Mouse (Mus musculus) limb, embryonic 14.5 days (tissue): ENCODE measurements around the gene Ptpn14. TPM values are rescaled to one million over a fixed set of nuclear protein-coding genes. Genes with fewer than 3 reads are reported as not detected.

ENCODE experiments used
- ATAC-seq: fragments of 200-750 bp; cut with Nextera tagmentation; 2 replicates; pipeline ENCODE4 v1.8.0; 2017; ENCODE audit warnings: low read depth, moderate number of reproducible peaks, moderate TSS enrichment; ENCODE audit not compliant: low FRiP score
- DNase-seq: peaks from one replicate; pipeline ENCODE4 v3.0.0-alpha.2; 2015; ENCODE audit warnings: low spot score
- H3K27ac ChIP-seq: fragments of 300-500 bp; sonication (generic); replicated peaks from 2 replicates; pipeline ENCODE4 v1.5.1; 2014; ENCODE audit warnings: low read depth, mild to moderate bottlenecking, low read length, moderate library complexity, mixed read lengths
- H3K27me3 ChIP-seq: fragments of 300-500 bp; sonication (generic); 2 replicates; pipeline ENCODE4 v1.6.1; 2014; ENCODE audit warnings: low read length, mixed read lengths; ENCODE audit not compliant: control insufficient read depth, insufficient read depth
- H3K36me3 ChIP-seq: fragments of 300-500 bp; sonication (generic); 2 replicates; pipeline ENCODE4 v1.6.1; 2014; ENCODE audit warnings: mild to moderate bottlenecking, low read length, moderate library complexity, mixed read lengths; ENCODE audit not compliant: control insufficient read depth, insufficient read depth
- H3K4me1 ChIP-seq: fragments of 300-500 bp; sonication (generic); 2 replicates; pipeline ENCODE4 v1.6.1; 2014; ENCODE audit warnings: antibody characterized with exemption, low read length, mixed read lengths; ENCODE audit not compliant: control insufficient read depth, insufficient read depth
- H3K4me2 ChIP-seq: fragments of 300-500 bp; sonication (generic); replicated peaks from 2 replicates; pipeline ENCODE4 v1.6.1; 2014; ENCODE audit warnings: low read depth, mild to moderate bottlenecking, low read length, moderate library complexity; ENCODE audit not compliant: severe bottlenecking
- H3K4me3 ChIP-seq: fragments of 300-500 bp; sonication (generic); replicated peaks from 2 replicates; pipeline ENCODE4 v1.5.1; 2014; ENCODE audit warnings: low read length
- H3K9ac ChIP-seq: fragments of 300-500 bp; sonication (generic); 2 replicates; pipeline ENCODE4 v1.6.1; 2014; ENCODE audit warnings: mild to moderate bottlenecking, low read depth, low read length, moderate library complexity; ENCODE audit not compliant: severe bottlenecking
- H3K9me3 ChIP-seq: fragments of 300-500 bp; sonication (generic); 2 replicates; pipeline ENCODE4 v1.6.1; 2016; ENCODE audit warnings: low read length; ENCODE audit not compliant: control insufficient read depth
- POLR2A ChIP-seq: fragments of 200-500 bp; IDR thresholded peaks from 2 replicates; pipeline ENCODE4 v1.8.0; 2012; ENCODE audit warnings: inconsistent platforms, mild to moderate bottlenecking, moderate library complexity, borderline replicate concordance; ENCODE audit not compliant: insufficient read depth, insufficient read length; ENCODE audit errors: extremely low read depth
- WGBS: fragments of 180-500 bp; shearing (Covaris S2); extraction: QIAGEN DNeasy Blood & Tissue Kit; methylation state at CpG from one replicate; pipeline ENCODE4 v1.1.7; 2014; 5-methylcytosine and 5-hydroxymethylcytosine counted together
- polyA plus RNA-seq, 2 experiments: library from polyadenylated mRNA; depleted of rRNA in 1 of 2; stranded (reverse) in 1 of 2; unstranded in 1 of 2; fragments of >200 nt; fragmentation: Nextera tagmentation in 1 of 2; extraction: Ambion mirVana in 1 of 2; gene quantifications; 2 replicates each; pipeline versions ENCODE4 v1.2.1 to v1.2.3; 2012 to 2014

The Ptpn14 gene
- polyA plus RNA-seq, 2 experiments, result 16.1 to 21.8 TPM

DNA sequence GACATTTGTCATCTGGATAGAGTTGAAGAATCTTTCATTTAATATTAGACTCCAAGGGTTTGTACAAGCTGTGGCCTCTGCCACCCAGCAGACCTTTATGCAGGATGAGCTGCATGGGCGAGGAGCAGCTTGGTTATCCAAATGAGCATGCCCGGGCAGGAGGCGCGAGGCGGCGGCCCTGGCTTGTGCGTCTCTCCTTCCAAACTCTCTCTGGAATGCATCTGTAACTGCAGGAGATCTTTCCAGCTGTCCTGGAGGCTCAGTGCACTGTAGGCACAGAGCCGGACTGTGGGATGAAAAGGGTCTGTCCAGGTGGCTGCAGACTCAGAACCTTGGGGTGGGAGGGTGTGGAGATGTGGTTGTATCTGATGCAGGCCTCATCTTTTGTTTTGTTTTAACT is 27.0 kb downstream of the Ptpn14 start:
- Histone ChIP-seq H3K36me3 (peaks cover 8% of the 10 kb centered on the region; the same call in 1 of the 2 replicates), H3K9me3 (no peaks in the 10 kb centered on the region), H3K9ac (no peak overlapping the region), H3K27ac (no peak overlapping the region), H3K4me2 (no peak overlapping the region), H3K4me3 (no peak overlapping the region), H3K27me3 (no peaks in the 10 kb centered on the region), H3K4me1 (peaks cover 19% of the 10 kb centered on the region)
- ATAC-seq, result 0 out of 2 replicates have a peak, but pooled peaks have one; percentile 45
- no peak for TF ChIP-seq POLR2A
- 47% methylated on average over 8 of the region's 8 CpGs for WGBS
- DNase-seq, result no peak

GRCm38 (mm10) chr1:189756306-189757053 is 28.4 kb downstream of the Ptpn14 start:
- peaks cover 26% of the 10 kb centered on the region for H3K4me1 ChIP-seq
- no peaks in the 10 kb centered on the region for H3K9me3 ChIP-seq
- 35% methylated on average over 19 of the region's 19 CpGs for WGBS
- H3K9ac ChIP-seq, result no peak overlapping the region
- H3K27ac ChIP-seq, result 0 out of 2 replicates have a peak overlapping the region, but pooled peaks have one; percentile 26
- DNase-seq (no peak), ATAC-seq (no peak)
- H3K36me3 ChIP-seq, result 0 out of 2 replicates have a peak, but pooled peaks cover 2% of the 10 kb centered on the region
- H3K4me3 ChIP-seq, result no peak overlapping the region
- H3K4me2 ChIP-seq, result no peak overlapping the region
- no peak for TF ChIP-seq POLR2A
- H3K27me3 ChIP-seq, result no peaks in the 10 kb centered on the region

DNA sequence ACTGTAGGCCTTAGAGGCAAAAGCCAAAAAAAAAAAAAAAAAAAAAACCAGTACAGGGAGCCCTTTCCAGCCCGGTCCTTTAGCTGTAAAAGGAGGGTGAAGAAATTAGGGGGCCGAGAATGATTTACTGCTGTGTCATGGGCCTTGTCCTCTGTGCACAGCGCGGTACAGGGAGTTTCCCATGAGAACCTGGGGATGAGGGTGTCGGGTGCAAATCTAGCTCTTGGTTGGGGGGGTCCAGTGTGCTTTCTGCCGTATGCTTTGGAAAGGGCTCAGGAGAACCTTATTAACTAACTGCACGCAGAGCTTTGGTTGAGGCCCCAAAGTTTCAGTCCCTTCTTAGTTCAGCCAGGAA is 29.0 kb downstream of the Ptpn14 start:
- 0 out of 2 replicates have a peak overlapping the region, but pooled peaks have one; percentile 26 for H3K27ac ChIP-seq
- no peak overlapping the region for H3K9ac ChIP-seq
- WGBS, result 34% methylated on average over 7 of the region's 7 CpGs

GRCm38 (mm10) chr1:189761581-189762021 is 33.5 kb downstream of the Ptpn14 start:
- 0 out of 2 replicates have a peak overlapping the region, but pooled peaks have one; percentile 14 for H3K27ac ChIP-seq
- 8% methylated on average over 6 of the region's 6 CpGs for WGBS
- DNase-seq, result peak; percentile 40
- H3K9me3 ChIP-seq, result no peaks in the 10 kb centered on the region
- H3K27me3 ChIP-seq, result no peaks in the 10 kb centered on the region
- H3K9ac ChIP-seq, result no peak overlapping the region
- H3K4me2 ChIP-seq, result no peak overlapping the region
- no peak overlapping the region for H3K4me3 ChIP-seq
- H3K4me1 ChIP-seq, result peaks cover 20% of the 10 kb centered on the region
- ATAC-seq, result no peak
- no peaks in the 10 kb centered on the region for H3K36me3 ChIP-seq
- no peak for TF ChIP-seq POLR2A

More for the DNA sequence above, 29.0 kb downstream of the Ptpn14 start:
- H3K4me3 ChIP-seq, result no peak overlapping the region
- no peak for ATAC-seq
- no peak for DNase-seq
- no peaks in the 10 kb centered on the region for H3K27me3 ChIP-seq
- H3K4me1 ChIP-seq, result peaks cover 28% of the 10 kb centered on the region
- H3K4me2 ChIP-seq, result no peak overlapping the region
- 0 out of 2 replicates have a peak, but pooled peaks cover 2% of the 10 kb centered on the region for H3K36me3 ChIP-seq
- no peak for TF ChIP-seq POLR2A
- no peaks in the 10 kb centered on the region for H3K9me3 ChIP-seq

- no peaks in the 10 kb centered on the region for H3K36me3 ChIP-seq
- H3K27me3 ChIP-seq, result no peaks in the 10 kb centered on the region
- ATAC-seq, result no peak
- H3K4me3 ChIP-seq, result no peak overlapping the region
- no peak for TF ChIP-seq POLR2A
- no peak overlapping the region for H3K27ac ChIP-seq
- H3K9ac ChIP-seq, result no peak overlapping the region
- H3K4me2 ChIP-seq, result no peak overlapping the region
- peaks cover 15% of the 10 kb centered on the region for H3K4me1 ChIP-seq
- 74% methylated on average over 5 of the region's 5 CpGs for WGBS
- DNase-seq, result no peak
- H3K9me3 ChIP-seq, result no peaks in the 10 kb centered on the region
These were observed 36.2 kb downstream of the Ptpn14 start for GRCm38 (mm10) chr1:189764258-189764657.
